Mouse (Mus musculus) C2C12 (cell line): ENCODE measurements around the gene Pou6f1. TPM values are rescaled to one million over a fixed set of nuclear protein-coding genes. Genes with fewer than 3 reads are reported as not detected.

Source experiments
- H3K27me3 ChIP-seq: one replicate; pipeline ENCODE4 v1.6.1; 2011; ENCODE audit not compliant: control insufficient read depth, insufficient read depth, insufficient read length
- H3K36me3 ChIP-seq: one replicate; pipeline ENCODE4 v1.6.1; 2011; ENCODE audit not compliant: control insufficient read depth, insufficient read depth
- H3K4me3 ChIP-seq: one replicate; pipeline ENCODE4 v1.5.1; 2011; ENCODE audit warnings: mild to moderate bottlenecking, control low read depth; ENCODE audit not compliant: poor library complexity, insufficient read depth, severe bottlenecking
- H3K79me2 ChIP-seq: one replicate; pipeline ENCODE4 v1.6.1; 2011; ENCODE audit not compliant: control insufficient read depth, insufficient read depth
- H3K79me3 ChIP-seq: one replicate; pipeline ENCODE4 v1.6.1; 2011; ENCODE audit warnings: low read depth, control low read depth
- H3ac ChIP-seq: one replicate; pipeline ENCODE3; 2011; ENCODE audit warnings: low read depth; ENCODE audit not compliant: control insufficient read depth, insufficient read length
- CEBPB ChIP-seq: IDR thresholded peaks from one replicate; pipeline ENCODE4 v1.6.1; 2011; ENCODE audit warnings: low read depth, mild to moderate bottlenecking, control low read depth, moderate library complexity
- CTCF ChIP-seq: IDR thresholded peaks from one replicate; pipeline ENCODE4 v1.5.1; 2011; ENCODE audit not compliant: control insufficient read depth, insufficient read depth, insufficient read length
- FOSL1 ChIP-seq: IDR thresholded peaks from one replicate; pipeline ENCODE4 v1.8.0; 2011; ENCODE audit warnings: mild to moderate bottlenecking, low read length; ENCODE audit not compliant: poor library complexity, insufficient read depth, severe bottlenecking
- MAX ChIP-seq: IDR thresholded peaks from one replicate; pipeline ENCODE4 v1.6.1; 2011; ENCODE audit warnings: mild to moderate bottlenecking, control low read depth
- MYOD1 ChIP-seq: IDR thresholded peaks from one replicate; pipeline ENCODE4 v1.6.1; 2011; ENCODE audit warnings: low read depth; ENCODE audit not compliant: control insufficient read depth, insufficient read length
- MYOG ChIP-seq: IDR thresholded peaks from one replicate; pipeline ENCODE4 v1.6.1; 2011; ENCODE audit not compliant: control insufficient read depth, insufficient read length; ENCODE audit errors: extremely low read depth
- USF1 ChIP-seq: IDR thresholded peaks from one replicate; pipeline ENCODE4 v1.6.1; 2011; ENCODE audit warnings: low read depth, mild to moderate bottlenecking, control low read depth, moderate library complexity
- microRNA-seq: library from miRNA; unstranded; fragments of <30 nt; microRNA quantifications from one replicate; pipeline ENCODE4, GENCODE M21; 2019; ENCODE audit warnings: borderline microRNAs expressed
- polyA plus RNA-seq: library from polyadenylated mRNA; unstranded; fragments of >200 nt; fragmentation: generic; extraction: Trizol; gene quantifications from one replicate; pipeline ENCODE4 v1.2.1, GENCODE M21; 2012; ENCODE audit warnings: missing spikeins

The Pou6f1 gene
- polyA plus RNA-seq, 1 experiment: 5.5 TPM

GRCm38 (mm10) chr15:100537913-100538312 is 61.9 kb downstream of the Pou6f1 start:
- H3ac ChIP-seq: no peak overlapping the region
- no peaks in the 10 kb centered on the region for H3K36me3 ChIP-seq
- H3K4me3 ChIP-seq: no peak overlapping the region
- H3K79me3 ChIP-seq: peaks cover 2% of the 10 kb centered on the region
- no peaks in the 10 kb centered on the region for H3K27me3 ChIP-seq
- no peak for TF ChIP-seq USF1
- TF ChIP-seq MAX: no peak
- no peak for TF ChIP-seq CTCF
- TF ChIP-seq MYOG: no peak
- TF ChIP-seq FOSL1: no peak
- no peak for TF ChIP-seq CEBPB
- TF ChIP-seq MYOD1: no peak
- H3K79me2 ChIP-seq: peaks cover 16% of the 10 kb centered on the region

- H3ac ChIP-seq: no peak overlapping the region
- peaks cover 16% of the 10 kb centered on the region for H3K36me3 ChIP-seq
- no peaks in the 10 kb centered on the region for H3K79me3 ChIP-seq
- no peaks in the 10 kb centered on the region for H3K27me3 ChIP-seq
- TF ChIP-seq CTCF (no peak), USF1 (no peak), FOSL1 (no peak), CEBPB (no peak), MYOG (no peak), MAX (no peak), MYOD1 (no peak)
- H3K79me2 ChIP-seq: no peaks in the 10 kb centered on the region
- H3K4me3 ChIP-seq: no peak overlapping the region
These were observed 71.9 kb downstream of the Pou6f1 start for GRCm38 (mm10) chr15:100527900-100528299.

DNA sequence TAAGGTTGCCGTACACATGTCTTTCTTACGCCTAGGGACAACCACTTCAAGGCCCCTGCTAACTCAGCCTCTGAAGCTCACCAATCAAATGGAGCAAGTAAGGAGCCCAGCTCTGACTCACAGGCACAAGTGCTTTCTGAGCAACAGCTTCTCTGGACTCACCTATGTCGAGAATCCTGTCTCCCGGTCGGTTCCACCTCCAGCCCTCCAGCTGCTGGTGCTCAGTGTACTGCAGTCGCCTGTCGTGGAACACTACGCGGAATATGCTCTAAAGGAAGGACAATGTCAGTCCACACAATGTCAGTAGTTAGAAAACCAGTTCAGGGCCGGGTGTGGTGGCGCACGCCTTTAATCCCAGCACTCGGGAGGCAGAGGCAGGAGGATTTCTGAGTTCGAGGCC is 74.4 kb downstream of the Pou6f1 start:
- Histone ChIP-seq H3K79me2 (no peaks in the 10 kb centered on the region), H3K27me3 (no peaks in the 10 kb centered on the region), H3ac (no peak overlapping the region), H3K36me3 (peaks cover 23% of the 10 kb centered on the region), H3K4me3 (no peak overlapping the region), H3K79me3 (no peaks in the 10 kb centered on the region)
- no peak for TF ChIP-seq MAX
- no peak for TF ChIP-seq FOSL1
- TF ChIP-seq CEBPB: no peak
- no peak for TF ChIP-seq CTCF
- TF ChIP-seq MYOG: no peak
- TF ChIP-seq USF1: no peak
- TF ChIP-seq MYOD1: no peak

Small RNA genes within 50 kb of the gene (microRNA-seq; reads per million reads assigned to microRNA genes)
- not detected for gene Mir6961

Other genes with a start within 250 kb of the Pou6f1 start
- not detected for gene Methig1, start 246.8 kb downstream of the Pou6f1 start, polyA plus RNA-seq
- not detected for gene Mettl7a2, start 246.8 kb downstream of the Pou6f1 start, polyA plus RNA-seq
- gene Higd1c, start 235.4 kb downstream of the Pou6f1 start, polyA plus RNA-seq: not detected
- gene Gm5475, start 177.8 kb downstream of the Pou6f1 start, polyA plus RNA-seq: 0.02 TPM
- gene Slc11a2, start 174.9 kb downstream of the Pou6f1 start, polyA plus RNA-seq: 34.3 TPM
- 34.0 TPM for gene Letmd1, start 131.0 kb downstream of the Pou6f1 start, polyA plus RNA-seq
- 11.6 TPM for gene Csrnp2, start 104.5 kb downstream of the Pou6f1 start, polyA plus RNA-seq
- 10.3 TPM for gene Tfcp2, start 48.0 kb downstream of the Pou6f1 start, polyA plus RNA-seq
- 142 TPM for gene Dazap2, start 15.4 kb upstream of the Pou6f1 start, polyA plus RNA-seq
- gene Smagp, start 37.0 kb upstream of the Pou6f1 start, polyA plus RNA-seq: 0.21 TPM
- not detected for gene Bin2, start 69.6 kb upstream of the Pou6f1 start, polyA plus RNA-seq
- gene Cela1, start 87.9 kb upstream of the Pou6f1 start, polyA plus RNA-seq: 32.1 TPM
- 0.29 TPM for gene Galnt6, start 129.4 kb upstream of the Pou6f1 start, polyA plus RNA-seq
- 11.9 TPM for gene Slc4a8, start 161.8 kb upstream of the Pou6f1 start, polyA plus RNA-seq